Mouse (Mus musculus): Measurements from ENCODE around the gene Supt16. TPM values are rescaled to one million over a fixed set of nuclear protein-coding genes. Genes with fewer than 3 reads are reported as not detected.

Supt16 gene
- polyA plus RNA-seq, 1 experiment from 2014 or later, result 55.0 TPM

DNA sequence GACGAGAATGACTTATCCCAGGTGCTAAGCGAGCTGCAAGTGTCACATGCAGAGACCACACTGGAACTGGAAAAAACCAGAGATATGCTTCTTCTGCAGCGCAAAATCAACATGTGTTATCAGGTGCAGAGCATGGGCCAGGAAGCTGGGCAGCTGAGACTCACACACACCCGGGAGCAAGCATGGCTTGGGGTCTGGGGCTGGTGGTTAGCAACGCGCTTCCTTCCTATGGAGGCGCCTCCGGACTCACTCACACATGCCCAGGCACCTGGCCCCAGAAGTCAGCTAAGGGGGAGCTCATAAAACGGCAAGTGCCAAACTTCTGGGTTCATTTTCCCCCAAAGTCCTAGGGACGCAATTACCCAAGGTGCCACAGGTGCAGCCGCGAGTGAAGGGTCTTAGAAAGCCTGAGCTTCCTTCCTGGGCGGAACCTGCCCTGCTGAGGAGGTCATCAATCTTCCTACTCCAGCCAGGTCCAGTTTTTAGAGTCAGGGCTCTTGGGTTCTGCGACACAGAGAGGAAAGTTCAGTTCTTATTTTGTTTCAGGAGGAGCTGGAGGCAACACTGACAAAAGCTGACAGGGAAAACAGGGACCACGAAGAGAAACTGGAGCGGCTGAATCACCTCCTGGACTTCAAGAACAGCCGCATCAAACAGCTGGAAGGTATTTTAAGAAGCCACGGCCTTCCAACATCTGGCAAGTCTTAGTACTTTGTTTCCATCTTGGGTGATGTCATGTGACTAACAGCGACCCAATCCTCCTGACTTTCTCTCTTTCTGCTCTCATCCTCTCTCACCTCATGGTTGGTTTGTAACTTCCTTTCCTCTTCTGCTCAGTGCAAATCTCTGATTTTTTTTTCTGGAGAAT, 56.4 kb downstream of the Supt16 start:
- no peak overlapping the region for H3K4me3 ChIP-seq
- H3K27ac ChIP-seq, result no peak overlapping the region
- 70% methylated on average over 19 of the region's 19 CpGs for WGBS
- no peaks in the 10 kb centered on the region for H3K36me3 ChIP-seq
- H3K4me2 ChIP-seq, result no peak overlapping the region
- no peak overlapping the region for H3K9ac ChIP-seq
- H3K9me3 ChIP-seq, result no peaks in the 10 kb centered on the region
- ATAC-seq (ENCODE audit: low FRiP score), result no peak
- H3K4me1 ChIP-seq (replicated peaks), result no peaks in the 10 kb centered on the region
- no peaks in the 10 kb centered on the region for H3K27me3 ChIP-seq

DNA sequence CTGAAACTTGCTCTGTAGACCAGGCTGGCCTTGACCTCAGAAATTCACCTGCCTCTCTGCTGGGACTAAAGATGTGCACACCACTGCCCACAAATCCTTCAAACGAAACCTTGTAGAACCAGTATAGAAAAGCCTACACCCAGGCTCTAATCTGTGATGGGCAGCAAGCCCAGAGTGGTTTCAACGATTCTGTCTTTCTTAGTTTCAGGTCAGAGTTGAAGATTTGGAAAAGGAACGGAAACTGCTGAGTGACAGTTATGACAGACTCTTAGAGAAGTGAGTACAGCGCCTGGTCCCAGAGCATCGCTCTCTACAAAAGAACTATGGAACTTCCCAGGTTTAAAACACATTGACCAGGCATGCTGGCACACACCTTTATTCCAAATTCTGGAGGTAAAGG, 63.6 kb downstream of the Supt16 start:
- Histone ChIP-seq H3K27ac (no peak overlapping the region), H3K9ac (no peak overlapping the region), H3K4me2 (no peak overlapping the region), H3K4me1 (replicated peaks) (no peaks in the 10 kb centered on the region), H3K9me3 (no peaks in the 10 kb centered on the region), H3K36me3 (no peaks in the 10 kb centered on the region), H3K27me3 (no peaks in the 10 kb centered on the region), H3K4me3 (no peak overlapping the region)
- WGBS, result 89% methylated on average over 5 of the region's 5 CpGs
- no peak for ATAC-seq (ENCODE audit: low FRiP score)

DNA sequence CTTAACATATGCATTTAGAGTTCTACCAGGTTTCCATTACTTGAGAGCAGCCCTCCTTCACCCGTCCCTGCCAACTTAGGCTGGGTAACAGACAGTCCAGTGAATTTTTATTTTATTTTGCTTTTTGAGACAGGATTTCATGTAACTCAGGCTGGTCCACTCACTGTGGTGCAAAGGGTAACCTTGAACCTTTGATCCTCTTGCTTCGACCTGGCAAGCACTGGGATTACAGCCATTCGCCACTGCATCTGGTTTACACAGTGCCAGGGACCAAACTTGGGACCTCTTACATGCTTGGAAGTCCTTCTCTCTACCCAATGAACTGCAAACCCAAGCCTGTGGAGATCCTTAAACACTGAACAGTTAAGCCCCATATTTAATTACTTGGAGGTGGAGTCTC, 72.6 kb downstream of the Supt16 start:
- Histone ChIP-seq H3K9me3 (no peaks in the 10 kb centered on the region), H3K4me3 (no peak overlapping the region), H3K36me3 (no peaks in the 10 kb centered on the region), H3K27me3 (peaks cover 12% of the 10 kb centered on the region; the same call in 1 of the 2 replicates), H3K9ac (no peak overlapping the region), H3K4me2 (no peak overlapping the region), H3K4me1 (replicated peaks) (no peaks in the 10 kb centered on the region; the same call in 1 of the 2 replicates), H3K27ac (no peak overlapping the region)
- no peak for ATAC-seq (ENCODE audit: low FRiP score)
- WGBS, result 97% methylated on average over 3 of the region's 3 CpGs

DNA sequence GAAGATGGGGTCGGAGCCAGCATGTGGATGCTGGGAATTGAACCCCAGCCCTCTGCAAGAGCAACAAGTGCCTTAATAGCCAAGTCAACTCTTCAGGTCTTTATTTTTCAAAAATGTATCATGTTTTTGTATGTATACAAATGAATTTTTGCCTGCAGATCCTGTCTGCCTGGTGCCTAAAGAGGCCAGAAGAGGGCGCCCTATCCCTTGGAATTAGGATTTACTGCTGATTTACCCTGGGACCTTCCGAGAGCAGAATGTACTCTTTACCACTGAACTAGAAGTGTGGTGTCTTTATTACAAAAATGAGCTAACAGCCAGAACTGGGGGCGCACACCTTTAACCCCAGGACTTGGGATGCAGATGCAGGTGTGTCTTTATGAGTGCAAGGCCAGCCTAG, 73.3 kb downstream of the Supt16 start:
- Histone ChIP-seq H3K9me3 (no peaks in the 10 kb centered on the region), H3K27me3 (peaks cover 12% of the 10 kb centered on the region; the same call in 1 of the 2 replicates), H3K4me2 (no peak overlapping the region), H3K4me3 (no peak overlapping the region), H3K36me3 (no peaks in the 10 kb centered on the region), H3K27ac (no peak overlapping the region), H3K4me1 (replicated peaks) (peaks cover 3% of the 10 kb centered on the region), H3K9ac (no peak overlapping the region)
- WGBS, result 21% methylated on average over 4 of the region's 4 CpGs
- ATAC-seq (ENCODE audit: low FRiP score), result no peak

DNA sequence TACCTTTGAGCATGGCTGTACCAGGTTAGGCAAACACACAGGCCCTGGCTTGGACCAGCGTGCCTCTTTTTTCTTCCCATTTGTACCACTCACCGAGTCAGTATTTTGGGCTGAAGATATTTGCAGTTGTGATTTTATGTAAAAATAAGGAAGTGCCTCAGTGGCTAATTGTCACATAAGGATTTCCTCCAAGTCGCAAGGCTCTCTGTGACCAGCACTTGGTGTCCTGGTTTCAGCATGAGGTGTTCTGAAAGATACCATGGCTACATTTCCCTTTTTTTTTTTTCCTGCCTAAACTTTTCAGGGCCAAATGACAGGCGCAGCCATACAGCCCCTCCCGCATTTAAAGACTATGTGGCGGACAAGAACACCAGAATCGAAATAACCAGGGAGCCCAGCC, 77.0 kb downstream of the Supt16 start:
- Histone ChIP-seq H3K4me3 (0 out of 2 replicates have a peak overlapping the region, but pooled peaks have one; percentile 59), H3K27me3 (peaks cover 12% of the 10 kb centered on the region; the same call in 1 of the 2 replicates), H3K9ac (peak overlapping the region; percentile 76; the same call in 1 of the 2 replicates), H3K36me3 (no peaks in the 10 kb centered on the region), H3K27ac (no peak overlapping the region), H3K9me3 (no peaks in the 10 kb centered on the region), H3K4me2 (peak overlapping the region; percentile 88), H3K4me1 (replicated peaks) (peaks cover 8% of the 10 kb centered on the region)
- ATAC-seq (ENCODE audit: low FRiP score), result no peak
- 65% methylated on average over 7 of the region's 7 CpGs for WGBS

DNA sequence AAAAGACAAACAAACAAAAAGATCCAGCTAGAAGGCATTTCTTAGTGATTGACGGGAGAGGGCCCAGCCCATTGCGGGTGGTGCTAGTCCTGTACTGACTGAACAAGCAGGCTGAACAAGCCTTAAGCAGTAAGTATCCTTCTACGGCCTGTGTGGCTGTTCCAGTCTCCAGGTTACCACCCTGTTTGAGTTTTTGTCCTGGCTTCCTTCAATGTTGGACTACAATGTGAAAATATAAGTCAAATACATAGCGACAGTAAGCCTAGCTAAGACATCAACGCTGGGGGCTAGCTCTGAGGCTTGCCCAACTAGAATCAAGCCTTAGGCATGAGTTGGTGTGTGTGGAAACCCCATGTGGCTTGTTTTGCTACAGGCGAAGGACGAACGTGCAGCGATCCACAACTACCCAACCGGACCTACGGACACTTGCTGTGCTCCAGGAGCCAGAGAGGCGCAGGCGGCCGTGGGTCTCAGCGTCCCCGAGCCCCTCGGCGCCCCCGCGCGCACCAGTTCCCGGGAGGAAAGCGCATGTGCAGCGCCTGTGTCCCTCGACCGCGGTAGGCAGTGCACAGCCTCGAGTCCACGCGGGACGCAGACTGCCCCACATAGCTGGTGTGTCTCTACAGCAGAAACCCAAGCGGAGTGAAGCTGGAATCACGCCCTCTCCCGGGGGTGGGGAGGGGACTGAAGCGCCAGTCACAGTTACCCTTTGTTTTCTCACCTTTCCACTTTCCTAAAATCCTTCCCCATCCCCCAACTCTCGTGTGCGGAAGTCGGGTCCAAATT, 78.2 kb downstream of the Supt16 start:
- Histone ChIP-seq H3K9ac (peak overlapping the region; percentile 76), H3K36me3 (no peaks in the 10 kb centered on the region), H3K27ac (peak overlapping the region; percentile 86), H3K4me2 (peak overlapping the region; percentile 88), H3K4me1 (replicated peaks) (peaks cover 8% of the 10 kb centered on the region), H3K4me3 (peak overlapping the region; percentile 59), H3K27me3 (peaks cover 12% of the 10 kb centered on the region; the same call in 1 of the 2 replicates), H3K9me3 (no peaks in the 10 kb centered on the region)
- under 1% methylated on average over 38 of the region's 38 CpGs for WGBS
- peak; percentile 89 for ATAC-seq (ENCODE audit: low FRiP score)

DNA sequence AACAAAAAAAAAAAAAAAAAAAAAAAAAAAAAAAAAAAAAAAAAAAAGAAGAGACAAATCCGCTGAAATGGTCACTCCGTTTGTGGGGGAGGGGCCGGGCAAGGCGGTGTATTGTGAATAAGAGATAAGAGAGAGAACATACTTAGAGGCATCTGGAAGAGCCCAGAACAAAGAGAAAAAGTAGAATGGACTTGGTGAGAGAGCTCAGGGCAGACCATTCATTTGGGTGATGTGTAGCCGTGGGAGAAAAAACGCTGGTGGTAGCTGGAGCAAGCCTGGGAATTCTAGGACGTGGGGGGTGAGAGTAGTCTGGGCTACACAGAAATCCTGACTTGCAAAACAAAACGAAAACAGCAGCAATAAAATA, 78.8 kb downstream of the Supt16 start:
- peak; percentile 15; the same call in 1 of the 2 replicates for ATAC-seq (ENCODE audit: low FRiP score)
- Histone ChIP-seq H3K4me3 (peak overlapping the region; percentile 59), H3K4me1 (replicated peaks) (peaks cover 8% of the 10 kb centered on the region), H3K9me3 (no peaks in the 10 kb centered on the region), H3K9ac (peak overlapping the region; percentile 76; the same call in 1 of the 2 replicates), H3K27ac (peak overlapping the region; percentile 86), H3K4me2 (peak overlapping the region; percentile 88), H3K36me3 (no peaks in the 10 kb centered on the region), H3K27me3 (peaks cover 12% of the 10 kb centered on the region; the same call in 1 of the 2 replicates)
- 19% methylated on average over 8 of the region's 8 CpGs for WGBS

DNA sequence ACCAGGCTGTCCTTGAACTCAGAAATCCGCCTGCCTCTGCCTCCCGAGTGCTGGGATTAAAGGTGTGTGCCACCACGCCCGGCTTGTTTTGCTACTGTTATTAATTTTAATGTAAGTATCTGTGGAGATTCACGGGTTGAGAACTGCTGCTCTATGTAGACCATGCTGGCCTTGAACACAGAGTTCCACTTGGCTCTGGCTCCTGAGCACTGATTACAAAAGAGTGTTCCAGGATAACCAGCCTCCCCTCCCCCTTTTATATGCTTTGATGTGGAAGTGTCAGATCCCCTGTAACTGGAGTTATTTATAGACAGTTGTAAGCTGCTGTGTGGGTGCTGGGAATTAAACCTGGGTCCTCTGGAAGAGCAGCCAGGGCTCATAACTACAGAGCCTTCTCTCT, 80.0 kb downstream of the Supt16 start:
- Histone ChIP-seq H3K9me3 (no peaks in the 10 kb centered on the region), H3K36me3 (no peaks in the 10 kb centered on the region), H3K4me3 (no peak overlapping the region), H3K27ac (no peak overlapping the region), H3K27me3 (peaks cover 12% of the 10 kb centered on the region; the same call in 1 of the 2 replicates), H3K4me1 (replicated peaks) (peaks cover 8% of the 10 kb centered on the region), H3K9ac (no peak overlapping the region), H3K4me2 (no peak overlapping the region)
- WGBS, result 95% methylated on average over 5 of the region's 5 CpGs
- ATAC-seq (ENCODE audit: low FRiP score), result no peak

DNA sequence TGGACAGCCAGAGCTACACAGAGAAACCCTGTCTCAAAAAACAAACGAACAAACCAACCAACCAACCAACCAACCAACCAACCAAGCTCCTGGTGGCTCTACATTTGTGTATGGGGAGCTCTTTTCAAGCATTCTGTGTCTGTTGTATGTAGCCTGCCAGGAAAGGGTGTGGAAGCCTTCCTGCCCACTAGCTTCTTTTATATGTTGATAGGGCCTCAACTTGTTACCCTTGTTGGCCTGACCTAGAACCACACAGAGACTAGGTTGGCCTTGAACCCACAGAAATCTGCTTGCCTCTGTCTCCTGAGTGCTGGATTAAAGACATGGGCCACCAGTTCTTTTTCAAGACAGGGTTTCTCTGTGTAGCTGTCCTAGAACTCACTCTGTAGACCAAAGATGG, 83.1 kb downstream of the Supt16 start:
- Histone ChIP-seq H3K9ac (no peak overlapping the region), H3K4me2 (no peak overlapping the region), H3K4me1 (replicated peaks) (peaks cover 7% of the 10 kb centered on the region), H3K27me3 (no peaks in the 10 kb centered on the region), H3K27ac (no peak overlapping the region), H3K4me3 (no peak overlapping the region), H3K9me3 (no peaks in the 10 kb centered on the region), H3K36me3 (no peaks in the 10 kb centered on the region)
- 70% methylated on average over 1 of the region's 1 CpGs for WGBS
- no peak for ATAC-seq (ENCODE audit: low FRiP score)

Other genes starting within 250 kb of the Supt16 start
- gene Arhgef40, start 212.7 kb downstream of the Supt16 start, polyA plus RNA-seq (2015; fragmentation: Nextera tagmentation; extraction: Ambion mirVana), result 76.8 and 83.1 TPM in 2 replicates
- gene Tmem253, start 181.8 kb downstream of the Supt16 start, polyA plus RNA-seq (2015; fragmentation: Nextera tagmentation; extraction: Ambion mirVana), result 0.79 and 0.84 TPM in 2 replicates
- gene Zfp219, start 176.7 kb downstream of the Supt16 start, polyA plus RNA-seq (2015; fragmentation: Nextera tagmentation; extraction: Ambion mirVana), result 30.5 and 33.1 TPM in 2 replicates
- gene Olfr221, start 155.0 kb downstream of the Supt16 start, polyA plus RNA-seq (2015; fragmentation: Nextera tagmentation; extraction: Ambion mirVana), result not detected in 2 replicates
- gene Hnrnpc, start 93.4 kb downstream of the Supt16 start, polyA plus RNA-seq (2015; fragmentation: Nextera tagmentation; extraction: Ambion mirVana), result 623 and 652 TPM in 2 replicates
- gene Rpgrip1, start 86.7 kb downstream of the Supt16 start, polyA plus RNA-seq (2015; fragmentation: Nextera tagmentation; extraction: Ambion mirVana), result 51.5 and 54.6 TPM in 2 replicates
- 42.4 and 43.8 TPM in 2 replicates for gene Chd8, start 60.4 kb upstream of the Supt16 start, polyA plus RNA-seq (2015; fragmentation: Nextera tagmentation; extraction: Ambion mirVana)
- gene Tox4, start 81.7 kb upstream of the Supt16 start, polyA plus RNA-seq (2015; fragmentation: Nextera tagmentation; extraction: Ambion mirVana), result 55.5 and 59.6 TPM in 2 replicates
- gene Rab2b, start 82.1 kb upstream of the Supt16 start, polyA plus RNA-seq (2015; fragmentation: Nextera tagmentation; extraction: Ambion mirVana), result 57.4 and 61.8 TPM in 2 replicates
- gene Mettl3, start 107.7 kb upstream of the Supt16 start, polyA plus RNA-seq (2015; fragmentation: Nextera tagmentation; extraction: Ambion mirVana), result 48.1 and 51.5 TPM in 2 replicates
- gene Sall2, start 131.3 kb upstream of the Supt16 start, polyA plus RNA-seq (2015; fragmentation: Nextera tagmentation; extraction: Ambion mirVana), result 46.2 and 49.5 TPM in 2 replicates
- gene Olfr1513, start 159.0 kb upstream of the Supt16 start, polyA plus RNA-seq (2015; fragmentation: Nextera tagmentation; extraction: Ambion mirVana), result not detected in 2 replicates
- 0.12 and 0.21 TPM in 2 replicates for gene Olfr1512, start 181.8 kb upstream of the Supt16 start, polyA plus RNA-seq (2015; fragmentation: Nextera tagmentation; extraction: Ambion mirVana)
- 0.18 and 0.87 TPM in 2 replicates for gene Olfr1511, start 200.0 kb upstream of the Supt16 start, polyA plus RNA-seq (2015; fragmentation: Nextera tagmentation; extraction: Ambion mirVana)
- gene Olfr1510, start 217.0 kb upstream of the Supt16 start, polyA plus RNA-seq (2015; fragmentation: Nextera tagmentation; extraction: Ambion mirVana), result not detected in 2 replicates
- not detected in 2 replicates for gene Olfr1509, start 245.6 kb upstream of the Supt16 start, polyA plus RNA-seq (2015; fragmentation: Nextera tagmentation; extraction: Ambion mirVana)

Measured in hindbrain, embryonic 13.5 days (tissue).